Mouse (Mus musculus): ENCODE data around the gene Vgf. TPM values are rescaled to one million over a fixed set of nuclear protein-coding genes. Genes with fewer than 3 reads are reported as not detected.

Vgf gene
- polyA plus RNA-seq, 1 experiment from 2014 or later = 0.85 TPM

GRCm38 (mm10) chr5:137074191-137074651 is 48.0 kb downstream of the Vgf start:
- Histone ChIP-seq H3K27me3 (replicated peaks) (0 out of 2 replicates have a peak, but pooled peaks cover 3% of the 10 kb centered on the region), H3K9ac (no peak overlapping the region), H3K4me3 (replicated peaks) (no peak overlapping the region), H3K4me2 (replicated peaks) (no peak overlapping the region), H3K4me1 (replicated peaks) (peaks cover 29% of the 10 kb centered on the region), H3K36me3 (no peaks in the 10 kb centered on the region), H3K27ac (no peak overlapping the region), H3K9me3 (no peaks in the 10 kb centered on the region)
- 30% methylated on average over 6 of the region's 6 CpGs for WGBS
- no peak for ATAC-seq

DNA sequence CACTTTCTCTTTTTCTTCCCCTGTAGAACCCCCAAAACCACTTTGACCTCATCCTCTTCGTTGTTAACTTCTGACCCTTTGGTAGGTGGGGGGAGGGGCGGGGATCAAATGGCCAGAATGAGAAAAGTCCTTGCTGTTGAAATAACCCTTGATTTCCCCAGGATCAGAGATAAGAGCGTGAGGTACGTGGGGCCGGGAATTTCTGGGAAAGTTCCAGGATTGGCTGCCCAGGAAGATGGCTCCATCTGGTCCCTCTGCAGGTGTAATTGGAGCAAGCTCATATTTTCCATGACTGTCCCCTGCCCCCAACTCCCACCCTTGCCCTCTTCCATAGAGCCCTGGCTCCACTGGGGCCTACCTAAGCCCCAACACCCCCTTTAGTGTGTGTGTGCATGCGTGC is 49.5 kb downstream of the Vgf start:
- Histone ChIP-seq H3K4me1 (replicated peaks) (peaks cover 34% of the 10 kb centered on the region), H3K4me3 (replicated peaks) (no peak overlapping the region), H3K9ac (no peak overlapping the region), H3K9me3 (no peaks in the 10 kb centered on the region), H3K27me3 (replicated peaks) (0 out of 2 replicates have a peak, but pooled peaks cover 3% of the 10 kb centered on the region), H3K27ac (0 out of 2 replicates have a peak overlapping the region, but pooled peaks have one; percentile 37), H3K36me3 (no peaks in the 10 kb centered on the region), H3K4me2 (replicated peaks) (no peak overlapping the region)
- 59% methylated on average over 6 of the region's 6 CpGs for WGBS
- no peak for ATAC-seq

GRCm38 (mm10) chr5:137076191-137076930 is 50.2 kb downstream of the Vgf start:
- Histone ChIP-seq H3K4me1 (replicated peaks) (peaks cover 34% of the 10 kb centered on the region), H3K4me3 (replicated peaks) (no peak overlapping the region), H3K9ac (no peak overlapping the region), H3K27me3 (replicated peaks) (0 out of 2 replicates have a peak, but pooled peaks cover 3% of the 10 kb centered on the region), H3K36me3 (no peaks in the 10 kb centered on the region), H3K9me3 (no peaks in the 10 kb centered on the region), H3K27ac (peak overlapping the region; percentile 37), H3K4me2 (replicated peaks) (no peak overlapping the region)
- no peak for ATAC-seq
- 33% methylated on average over 12 of the region's 12 CpGs for WGBS

- no peak for ATAC-seq
These were observed 51.0 kb downstream of the Vgf start for GRCm38 (mm10) chr5:137077187-137077586.

GRCm38 (mm10) chr5:137078041-137078440 is 51.8 kb downstream of the Vgf start:
- peaks cover 24% of the 10 kb centered on the region; the same call in 1 of the 2 replicates for H3K4me1 ChIP-seq (replicated peaks)
- no peak overlapping the region for H3K27ac ChIP-seq
- H3K9ac ChIP-seq = no peak overlapping the region
- H3K27me3 ChIP-seq (replicated peaks) = 0 out of 2 replicates have a peak, but pooled peaks cover 3% of the 10 kb centered on the region
- 55% methylated on average over 14 of the region's 14 CpGs for WGBS
- H3K9me3 ChIP-seq = no peaks in the 10 kb centered on the region
- H3K36me3 ChIP-seq = no peaks in the 10 kb centered on the region
- no peak for ATAC-seq
- H3K4me2 ChIP-seq (replicated peaks) = no peak overlapping the region
- no peak overlapping the region for H3K4me3 ChIP-seq (replicated peaks)

More at GRCm38 (mm10) chr5:137077187-137077586, 51.0 kb downstream of the Vgf start:
- 83% methylated on average over 7 of the region's 7 CpGs for WGBS
- Histone ChIP-seq H3K4me1 (replicated peaks) (peaks cover 30% of the 10 kb centered on the region), H3K27me3 (replicated peaks) (0 out of 2 replicates have a peak, but pooled peaks cover 3% of the 10 kb centered on the region), H3K36me3 (no peaks in the 10 kb centered on the region), H3K9ac (no peak overlapping the region), H3K4me3 (replicated peaks) (no peak overlapping the region), H3K4me2 (replicated peaks) (no peak overlapping the region), H3K27ac (0 out of 2 replicates have a peak overlapping the region, but pooled peaks have one; percentile 34), H3K9me3 (no peaks in the 10 kb centered on the region)

- ATAC-seq = no peak
- Histone ChIP-seq H3K4me1 (replicated peaks) (peaks cover 24% of the 10 kb centered on the region; the same call in 1 of the 2 replicates), H3K9ac (no peak overlapping the region), H3K9me3 (no peaks in the 10 kb centered on the region), H3K4me3 (replicated peaks) (no peak overlapping the region), H3K27ac (no peak overlapping the region), H3K36me3 (no peaks in the 10 kb centered on the region), H3K4me2 (replicated peaks) (no peak overlapping the region), H3K27me3 (replicated peaks) (0 out of 2 replicates have a peak, but pooled peaks cover 3% of the 10 kb centered on the region)
- WGBS = 33% methylated on average over 6 of the region's 6 CpGs
These were observed 52.4 kb downstream of the Vgf start for GRCm38 (mm10) chr5:137078616-137079015.

- 36% methylated on average over 5 of the region's 5 CpGs for WGBS
- H3K27ac ChIP-seq = no peak overlapping the region
- no peak overlapping the region for H3K9ac ChIP-seq
- no peaks in the 10 kb centered on the region for H3K27me3 ChIP-seq (replicated peaks)
- H3K9me3 ChIP-seq = no peaks in the 10 kb centered on the region
- ATAC-seq = 0 out of 2 replicates have a peak, but pooled peaks have one; percentile 18
- no peaks in the 10 kb centered on the region for H3K36me3 ChIP-seq
- H3K4me1 ChIP-seq (replicated peaks) = peaks cover 18% of the 10 kb centered on the region; the same call in 1 of the 2 replicates
- no peak overlapping the region for H3K4me3 ChIP-seq (replicated peaks)
- no peak overlapping the region for H3K4me2 ChIP-seq (replicated peaks)
These were observed 53.7 kb downstream of the Vgf start for GRCm38 (mm10) chr5:137079849-137080248.

MicroRNAs encoded within 50 kb of the gene (microRNA counts, 519-probe panel; counts per million panel counts)
- 97.1 counts per million, percentile 29 among the panel's probes with 10 or more counts for microRNA mmu-miR-702

Other genes starting within 250 kb of the Vgf start
- gene Col26a1, start 143.2 kb upstream of the Vgf start, polyA plus RNA-seq (2015; fragmentation: Nextera tagmentation; extraction: Ambion mirVana) = 9.6 and 10.8 TPM in 2 replicates
- 54.4 and 55.0 TPM in 2 replicates for gene Ift22, start 118.2 kb upstream of the Vgf start, polyA plus RNA-seq (2015; fragmentation: Nextera tagmentation; extraction: Ambion mirVana)
- 258 and 259 TPM in 2 replicates for gene Fis1, start 73.1 kb upstream of the Vgf start, polyA plus RNA-seq (2015; fragmentation: Nextera tagmentation; extraction: Ambion mirVana)
- 18.4 and 24.9 TPM in 2 replicates for gene Cldn15, start 59.8 kb upstream of the Vgf start, polyA plus RNA-seq (2015; fragmentation: Nextera tagmentation; extraction: Ambion mirVana)
- gene Plod3, start 39.4 kb upstream of the Vgf start, polyA plus RNA-seq (2015; fragmentation: Nextera tagmentation; extraction: Ambion mirVana) = 41.1 and 42.8 TPM in 2 replicates
- 99.9 and 111 TPM in 2 replicates for gene Znhit1, start 38.4 kb upstream of the Vgf start, polyA plus RNA-seq (2015; fragmentation: Nextera tagmentation; extraction: Ambion mirVana)
- gene Ap1s1, start 19.7 kb downstream of the Vgf start, polyA plus RNA-seq (2015; fragmentation: Nextera tagmentation; extraction: Ambion mirVana) = 230 and 242 TPM in 2 replicates
- 0.34 and 0.42 TPM in 2 replicates for gene Serpine1, start 45.9 kb downstream of the Vgf start, polyA plus RNA-seq (2015; fragmentation: Nextera tagmentation; extraction: Ambion mirVana)
- gene Trim56, start 89.8 kb downstream of the Vgf start, polyA plus RNA-seq (2015; fragmentation: Nextera tagmentation; extraction: Ambion mirVana) = 7.5 and 8.4 TPM in 2 replicates
- 3.8 and 4.6 TPM in 2 replicates for gene Muc3, start 122.9 kb downstream of the Vgf start, polyA plus RNA-seq (2015; fragmentation: Nextera tagmentation; extraction: Ambion mirVana)
- 15.3 and 15.4 TPM in 2 replicates for gene Muc3a, start 186.0 kb downstream of the Vgf start, polyA plus RNA-seq (2015; fragmentation: Nextera tagmentation; extraction: Ambion mirVana)

All from intestine, embryonic 15.5 days (tissue).